Mouse (Mus musculus): ENCODE measurements around the gene Actr1b. TPM values are rescaled to one million over a fixed set of nuclear protein-coding genes. Genes with fewer than 3 reads are reported as not detected.

Gene Actr1b
- 164 and 184 TPM in 2 replicates for polyA plus RNA-seq (2021; fragmentation: Nextera tagmentation)
- long read RNA-seq, experiment 1, transcript Actr1b-201 (11 exons, 3,248 nt), result major isoform, 1,058 of 1,238 reads
- long read RNA-seq, experiment 1, partial matches to known transcripts, result 85 of 1,238 reads
- long read RNA-seq, experiment 1, other reads (novel, unspliced or antisense), result 95 of 1,238 reads
- long read RNA-seq, experiment 2, transcript Actr1b-201 (11 exons, 3,248 nt), result major isoform, 222 of 325 reads
- long read RNA-seq, experiment 2, partial matches to known transcripts, result 39 of 325 reads
- long read RNA-seq, experiment 2, other reads (novel, unspliced or antisense), result 64 of 325 reads

DNA sequence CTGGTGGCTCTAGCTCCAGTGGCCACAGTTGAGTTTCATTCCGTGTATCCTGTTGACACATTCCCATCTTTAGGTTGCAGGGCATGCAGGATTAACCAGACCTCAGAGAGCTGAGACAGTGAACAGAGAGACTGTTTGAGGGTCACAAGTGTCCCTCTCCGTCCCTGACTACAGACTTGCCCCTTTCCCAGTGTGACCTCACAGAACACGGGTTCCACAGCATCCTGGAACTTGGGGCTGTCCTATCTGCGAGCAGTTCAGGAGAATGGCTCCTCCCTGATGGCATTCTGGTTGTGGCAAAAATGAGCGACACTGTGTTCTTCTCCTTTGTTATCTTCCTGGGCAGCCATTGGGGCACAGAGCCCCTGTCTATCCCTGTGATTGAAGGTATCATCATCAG is at the start of gene Actr1b:
Actr1b (minus strand) TSS at position 112 of the 400 bp plus-strand sequence.

GRCm38 (mm10) chr1:36761568-36761967 is 47.3 kb upstream of the Actr1b start, which contains the start of gene Zap70:
TSS of gene Zap70 (plus strand) at chr1:36761798.

DNA sequence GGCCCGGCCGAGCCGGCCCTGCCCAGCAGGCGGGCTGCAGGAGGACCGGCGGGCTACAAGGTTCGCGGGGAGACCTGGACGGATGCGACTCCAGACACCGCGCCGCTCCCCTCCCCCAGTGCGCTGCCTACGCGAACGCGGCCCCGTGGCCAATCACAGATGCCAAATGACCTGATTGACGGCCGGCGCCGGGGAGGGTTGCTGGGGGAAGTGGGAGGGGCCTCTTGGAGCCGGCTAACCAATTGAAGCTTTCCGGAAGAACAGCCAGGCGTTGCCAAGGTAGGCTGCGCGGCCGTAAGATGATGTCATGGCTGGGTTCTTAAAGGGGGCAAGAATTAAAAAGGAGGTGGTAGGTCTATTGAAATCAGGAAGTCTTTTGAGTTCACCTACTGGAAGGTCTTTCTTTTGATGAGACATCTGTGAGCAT is 4.4 kb downstream of the Actr1b start, which contains the start of gene 4933424G06Rik:
4933424G06Rik (plus strand) TSS at position 296 of the 427 bp plus-strand sequence.

DNA sequence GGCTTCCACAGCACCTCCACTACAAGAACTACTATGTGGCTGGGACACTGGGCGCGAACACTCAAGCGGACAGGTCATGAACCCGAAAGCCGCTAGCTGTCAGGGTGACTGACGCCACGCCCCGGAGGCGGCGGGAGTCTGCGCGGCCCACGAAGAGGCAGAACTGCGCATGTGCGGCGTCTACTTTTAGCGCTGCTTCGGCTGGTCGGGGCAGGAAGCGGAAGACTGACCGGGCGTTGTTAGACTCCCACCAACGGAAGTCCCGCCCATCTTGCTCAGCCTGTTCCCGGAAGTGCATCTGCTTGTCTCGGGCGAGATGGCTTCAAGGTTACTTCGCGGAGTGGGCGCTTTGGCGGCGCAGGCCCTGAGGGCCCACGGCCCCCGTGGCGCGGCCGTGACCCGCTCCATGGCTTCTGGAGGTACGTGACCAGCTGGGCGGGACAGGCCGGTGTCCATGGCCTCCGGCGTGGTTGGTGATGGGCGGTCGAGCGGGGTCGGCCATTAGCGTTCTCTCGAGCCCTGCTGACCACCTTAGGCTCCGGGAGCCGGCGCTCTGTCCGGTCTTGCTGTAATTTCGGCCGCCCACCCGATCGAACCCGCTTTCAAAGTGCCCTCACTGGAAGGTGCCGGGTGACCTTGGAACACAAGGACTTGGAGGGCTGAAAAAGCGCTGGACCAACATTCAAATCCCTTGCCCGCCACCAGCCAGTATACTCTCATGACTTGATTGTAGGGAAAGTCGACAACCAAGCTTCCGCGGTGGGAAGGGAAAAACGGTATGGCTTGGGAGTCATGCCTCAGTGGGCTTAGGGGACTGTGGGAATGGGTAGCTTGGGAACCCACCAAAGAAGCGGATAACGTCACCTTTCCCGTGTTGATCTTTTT is 22.7 kb downstream of the Actr1b start, which contains the start of gene Cox5b:
Cox5b (plus strand) TSS at position 179 of the 885 bp plus-strand sequence.

GRCm38 (mm10) chr1:36682620-36683355 is 31.4 kb downstream of the Actr1b start, which contains the start of gene Fam178b:
TSS of gene Fam178b (minus strand) at chr1:36683183.

Other genes starting within 250 kb of the Actr1b start
- 15.2 and 15.3 TPM in 2 replicates for gene Cnnm4, start 242.8 kb downstream of the Actr1b start, polyA plus RNA-seq (2021; fragmentation: Nextera tagmentation)
- 3.1 and 3.3 TPM in 2 replicates for gene Cnnm3, start 202.6 kb downstream of the Actr1b start, polyA plus RNA-seq (2021; fragmentation: Nextera tagmentation)
- gene Ankrd23, start 177.5 kb downstream of the Actr1b start, polyA plus RNA-seq (2021; fragmentation: Nextera tagmentation), result 0.32 and 1.3 TPM in 2 replicates
- 0.17 TPM in 1 of 2 replicates, not detected in the other for gene Gm42417, start 175.0 kb downstream of the Actr1b start, polyA plus RNA-seq (2021; fragmentation: Nextera tagmentation)
- gene Ankrd39, start 167.0 kb downstream of the Actr1b start, polyA plus RNA-seq (2021; fragmentation: Nextera tagmentation), result 18.0 and 22.5 TPM in 2 replicates
- 0.31 and 1.8 TPM in 2 replicates for gene Sema4c, start 156.1 kb downstream of the Actr1b start, polyA plus RNA-seq (2021; fragmentation: Nextera tagmentation)
- gene Fam178b, start 31.2 kb downstream of the Actr1b start, polyA plus RNA-seq (2021; fragmentation: Nextera tagmentation), result 0.68 and 1.2 TPM in 2 replicates
- gene Cox5b, start 23.0 kb downstream of the Actr1b start, polyA plus RNA-seq (2021; fragmentation: Nextera tagmentation), result 2,762 and 2,805 TPM in 2 replicates
- 0.30 and 0.47 TPM in 2 replicates for gene 4933424G06Rik, start 4.3 kb downstream of the Actr1b start, polyA plus RNA-seq (2021; fragmentation: Nextera tagmentation)
- gene Zap70, start 47.4 kb upstream of the Actr1b start, polyA plus RNA-seq (2021; fragmentation: Nextera tagmentation), result 0.79 and 1.2 TPM in 2 replicates
- 4.4 and 6.0 TPM in 2 replicates for gene Tmem131, start 229.2 kb upstream of the Actr1b start, polyA plus RNA-seq (2021; fragmentation: Nextera tagmentation)